In the genomic region with DNA sequence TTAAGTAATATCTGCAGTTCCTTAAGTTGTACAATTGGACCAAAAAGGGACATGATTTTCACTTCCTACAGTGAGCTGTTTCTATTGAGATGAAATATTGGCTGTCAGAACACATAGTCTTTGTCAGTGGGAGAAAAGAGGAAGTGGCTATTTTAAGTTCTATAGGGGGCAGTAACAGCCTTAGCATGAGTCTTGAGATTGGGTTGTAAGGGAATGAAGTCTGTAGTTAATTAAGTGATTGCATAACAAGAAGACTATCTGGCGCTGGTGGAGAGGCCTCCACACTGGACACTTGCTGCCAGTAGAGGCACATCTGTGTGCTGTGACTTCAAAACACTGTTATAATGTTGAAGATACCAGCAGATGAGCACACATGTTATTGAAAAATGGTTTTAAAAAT, we compare ENCODE assay signal across 9 mouse cellular contexts.
DNase-seq lines count a peak whose midpoint lies in the region; ATAC-seq lines count a peak whose summit lies in the region.
"Had no signal": no experiment of that assay in that cellular context is flagged by ENCODE, and none has a peak within 500 bp of the region (broad histone marks: within the 10 kb centered on the region; RNA-seq: fewer than 3 reads in every experiment).

No protein-coding gene starts in this region.

- H3K27ac ChIP-seq in embryonic facial prominence, embryonic 15.5 days (replicated peaks): no peak overlapping the region
- H3K27ac ChIP-seq in liver, embryonic 12.5 days: no peak overlapping the region

- H3K27me3 ChIP-seq in embryonic facial prominence, embryonic 15.5 days: no peaks in the 10 kb centered on the region
- H3K27me3 ChIP-seq in liver, embryonic 12.5 days (replicated peaks): no peaks in the 10 kb centered on the region

- no peaks in the 10 kb centered on the region for H3K4me1 ChIP-seq in embryonic facial prominence, embryonic 15.5 days
- no peaks in the 10 kb centered on the region for H3K4me1 ChIP-seq in liver, embryonic 12.5 days

- no peaks in the 10 kb centered on the region for H3K36me3 ChIP-seq in embryonic facial prominence, embryonic 15.5 days
- H3K36me3 ChIP-seq in liver, embryonic 12.5 days: no peaks in the 10 kb centered on the region

- no peak overlapping the region for H3K4me3 ChIP-seq in embryonic facial prominence, embryonic 15.5 days (replicated peaks)
- no peak overlapping the region for H3K4me3 ChIP-seq in liver, embryonic 12.5 days

- ATAC-seq in embryonic facial prominence, embryonic 15.5 days (ENCODE audit: insufficient number of reproducible peaks, low FRiP score, low TSS enrichment, low read depth): peak; percentile 73
- peak; percentile 37; the same call in 1 of the 2 replicates for ATAC-seq in liver, embryonic 12.5 days
- ATAC-seq in erythroid progenitor cell, adult 5-6 weeks (replicated peaks; ENCODE audit: low FRiP score, poor library complexity, severe bottlenecking): no peak

- H3K9ac ChIP-seq in embryonic facial prominence, embryonic 15.5 days: no peak overlapping the region
- no peak overlapping the region for H3K9ac ChIP-seq in liver, embryonic 12.5 days

- no peak overlapping the region for H3K4me2 ChIP-seq in embryonic facial prominence, embryonic 15.5 days (replicated peaks)
- no peak overlapping the region for H3K4me2 ChIP-seq in liver, embryonic 12.5 days

- H3K9me3 ChIP-seq in embryonic facial prominence, embryonic 15.5 days (replicated peaks): 0 out of 2 replicates have a peak, but pooled peaks cover 7% of the 10 kb centered on the region
- no peaks in the 10 kb centered on the region for H3K9me3 ChIP-seq in liver, embryonic 12.5 days (replicated peaks)

- WGBS in embryonic facial prominence, embryonic 15.5 days: 23% methylated on average over 1 of the region's 1 CpGs
- WGBS in liver, embryonic 12.5 days (ENCODE audit: insufficient replicate concordance): 36% methylated on average over 1 of the region's 1 CpGs

- peak; percentile 40 for DNase-seq in gastrocnemius, adult 18-20 months (ENCODE audit: low spot score)
- DNase-seq in gastrocnemius, postnatal 10 days: no peak
- peak; percentile 86 for DNase-seq in 3T3-L1 (ENCODE audit: low read depth, low spot score)
- no peak for DNase-seq in urinary bladder, adult 2 months (ENCODE audit: low spot score)
- no peak for DNase-seq in cerebellum, adult 11-12 months
- DNase-seq: adrenal gland, postnatal 25 days had no signal

Comparison
In these comparisons a context has a peak if more than half of its experiments do, and no peak if none do; other contexts are left out.
1. DNase-seq: peak in gastrocnemius, adult 18-20 months (single experiment) and 3T3-L1 (single experiment); none in gastrocnemius, postnatal 10 days (single experiment), urinary bladder, adult 2 months (single experiment) and cerebellum, adult 11-12 months (single experiment).